Mouse (Mus musculus) cerebellum, adult 2 months (tissue): Measurements from ENCODE around the gene Ntm. TPM values are rescaled to one million over a fixed set of nuclear protein-coding genes. Genes with fewer than 3 reads are reported as not detected.

Experiments used
- DNase-seq, 2 experiments: peaks; one replicate each; pipeline ENCODE4 v3.0.0; 2021
- H3K27ac ChIP-seq: fragments of 200-500 bp; 2 replicates; pipeline ENCODE4 v1.5.1; 2012; ENCODE audit warnings: low read length, control low read depth, inconsistent platforms; ENCODE audit not compliant: insufficient read depth
- H3K27me3 ChIP-seq: fragments of 200-500 bp; 2 replicates; pipeline ENCODE4 v1.6.1; 2012; ENCODE audit warnings: inconsistent platforms, mild to moderate bottlenecking, low read length, moderate library complexity; ENCODE audit not compliant: control insufficient read depth, insufficient read depth
- H3K4me1 ChIP-seq: fragments of 200-500 bp; 2 replicates; pipeline ENCODE4 v1.6.1; 2011; ENCODE audit warnings: low read length; ENCODE audit not compliant: control insufficient read depth, insufficient read depth
- H3K4me3 ChIP-seq: fragments of 200-500 bp; replicated peaks from 2 replicates; pipeline ENCODE3; 2011; ENCODE audit warnings: mild to moderate bottlenecking, low read depth, low read length, control low read depth; ENCODE audit not compliant: insufficient read depth
- CTCF ChIP-seq: fragments of 200-500 bp; IDR thresholded peaks from 2 replicates; pipeline ENCODE4 v1.5.1; 2011; ENCODE audit warnings: low read depth, mild to moderate bottlenecking, control low read depth, low read length, moderate library complexity, borderline replicate concordance; ENCODE audit not compliant: insufficient read depth
- POLR2A ChIP-seq: fragments of 200-500 bp; IDR thresholded peaks from 2 replicates; pipeline ENCODE4 v1.6.1; 2011; ENCODE audit warnings: low read length, control low read depth, borderline replicate concordance; ENCODE audit not compliant: insufficient read depth
- WGBS: fragments of 180-500 bp; shearing (Covaris S2); methylation state at CpG from one replicate; pipeline ENCODE4 v1.1.7; 2018; 5-methylcytosine and 5-hydroxymethylcytosine counted together
- polyA plus RNA-seq: library from polyadenylated mRNA; depleted of rRNA; stranded (reverse); fragments of >200 nt; gene quantifications from 2 replicates; pipeline ENCODE4 v1.2.3, GENCODE M21; 2012

Gene Ntm
- polyA plus RNA-seq, 1 experiment: 193 TPM

DNA sequence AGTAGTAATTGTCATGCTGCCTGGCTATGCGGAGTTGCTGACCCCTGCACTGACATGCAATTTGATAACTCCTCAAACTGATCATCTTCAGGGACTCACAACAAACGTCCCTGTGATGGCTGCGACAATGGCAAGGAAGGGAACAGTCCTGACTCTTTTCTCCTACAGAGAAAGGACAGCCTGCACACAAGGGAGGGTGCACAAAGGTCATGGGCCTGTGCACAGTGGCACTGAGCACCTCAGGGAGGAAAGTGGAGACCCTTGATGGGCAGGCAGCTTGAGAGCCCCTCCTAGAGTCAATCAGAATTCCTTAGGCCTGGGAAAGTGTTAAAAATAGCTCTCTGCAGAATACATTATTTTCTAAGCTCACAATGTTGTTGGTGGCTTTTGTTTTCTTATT is 951.5 kb downstream of the Ntm start:
- Histone ChIP-seq H3K4me3 (no peak overlapping the region), H3K27ac (no peak overlapping the region), H3K27me3 (no peaks in the 10 kb centered on the region), H3K4me1 (no peaks in the 10 kb centered on the region)
- DNase-seq: no peak
- 45% methylated on average over 3 of the region's 3 CpGs for WGBS
- TF ChIP-seq CTCF (no peak), POLR2A (no peak)

GRCm38 (mm10) chr9:29004534-29004933 is 958.4 kb downstream of the Ntm start:
- Histone ChIP-seq H3K4me1 (no peaks in the 10 kb centered on the region), H3K27ac (no peak overlapping the region), H3K27me3 (no peaks in the 10 kb centered on the region), H3K4me3 (no peak overlapping the region)
- WGBS: 93% methylated on average over 7 of the region's 7 CpGs
- no peak for DNase-seq
- TF ChIP-seq CTCF (no peak), POLR2A (no peak)

DNA sequence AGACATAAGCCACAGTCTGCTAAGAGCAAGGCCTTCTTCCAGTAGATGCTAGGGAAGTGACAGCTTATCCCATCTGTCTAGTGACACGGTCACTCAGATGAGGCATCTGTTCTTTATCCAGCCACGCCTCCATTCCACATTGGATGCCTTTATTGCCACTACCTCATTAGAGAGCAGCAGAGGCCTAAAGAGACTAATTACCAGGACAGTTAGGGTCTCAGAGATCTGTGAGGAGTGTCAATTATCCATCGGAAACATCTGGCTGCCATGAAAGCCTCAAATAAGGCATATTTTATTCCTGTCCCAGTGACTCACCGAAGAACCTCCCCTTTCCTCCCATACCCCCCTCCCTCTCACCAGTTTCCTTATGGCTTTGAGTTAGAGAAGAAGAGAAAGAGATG is 963.0 kb downstream of the Ntm start:
- Histone ChIP-seq H3K27me3 (no peaks in the 10 kb centered on the region), H3K4me1 (no peaks in the 10 kb centered on the region), H3K4me3 (no peak overlapping the region), H3K27ac (no peak overlapping the region)
- 65% methylated on average over 4 of the region's 4 CpGs for WGBS
- TF ChIP-seq POLR2A: no peak
- no peak for DNase-seq

DNA sequence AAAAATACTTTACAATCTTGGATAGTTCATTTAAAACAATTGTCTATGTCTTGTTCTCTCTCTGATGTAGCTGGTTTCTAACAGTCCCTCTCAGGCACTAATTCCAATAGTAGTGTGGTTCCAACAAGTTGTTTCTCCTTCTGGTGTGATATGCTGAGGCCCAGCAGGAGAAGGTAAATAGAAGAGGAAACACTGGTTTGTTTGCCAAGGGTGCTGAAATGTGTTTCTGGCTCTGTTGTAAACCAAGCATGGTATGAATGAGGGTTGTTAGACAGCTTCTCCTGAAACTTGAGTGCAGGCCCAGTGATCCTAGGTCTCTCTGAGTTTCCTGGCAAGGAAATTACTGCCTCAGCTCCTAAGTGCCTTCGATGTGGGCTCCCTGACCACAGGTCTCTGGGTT is 985.7 kb downstream of the Ntm start:
- WGBS: 29% methylated on average over 1 of the region's 1 CpGs
- TF ChIP-seq CTCF (no peak), POLR2A (no peak)
- no peak overlapping the region for H3K4me3 ChIP-seq
- DNase-seq: peak in 1 of 2 experiments; percentile 58
- H3K4me1 ChIP-seq: peaks cover 5% of the 10 kb centered on the region
- H3K27ac ChIP-seq: no peak overlapping the region
- no peaks in the 10 kb centered on the region for H3K27me3 ChIP-seq

GRCm38 (mm10) chr9:28969455-28969854 is 993.5 kb downstream of the Ntm start:
- no peak overlapping the region for H3K27ac ChIP-seq
- no peak overlapping the region for H3K4me3 ChIP-seq
- no peak for DNase-seq
- 59% methylated on average over 1 of the region's 1 CpGs for WGBS
- H3K4me1 ChIP-seq: no peaks in the 10 kb centered on the region
- no peaks in the 10 kb centered on the region for H3K27me3 ChIP-seq
- TF ChIP-seq CTCF (no peak), POLR2A (no peak)
